8 mouse cellular contexts compared by ENCODE assay signal in genomic region chr10:82762756-82763681, GRCm38 (mm10). TPM values are rescaled to one million over a fixed set of nuclear protein-coding genes. Genes with fewer than 3 reads are reported as not detected.
DNase-seq lines count a peak whose midpoint lies in the region; ATAC-seq and TF ChIP-seq lines count a peak whose summit lies in the region.

No protein-coding gene starts in this region.

- H3K36me3 ChIP-seq in forebrain, embryonic 14.5 days (ENCODE audit: control insufficient read depth, insufficient read depth, low read length) = peaks cover 29% of the 10 kb centered on the region
- peaks cover 24% of the 10 kb centered on the region for H3K36me3 ChIP-seq in intestine, postnatal 0 days (ENCODE audit: control insufficient read depth, insufficient read depth)
- H3K36me3 ChIP-seq in lung, embryonic 16.5 days (ENCODE audit: control insufficient read depth, insufficient read depth, low read length) = peaks cover 16% of the 10 kb centered on the region

- under 1% methylated on average over 46 of the region's 48 CpGs for WGBS in forebrain, embryonic 14.5 days
- under 1% methylated on average over 40 of the region's 48 CpGs for WGBS in intestine, postnatal 0 days
- WGBS in lung, embryonic 16.5 days = under 1% methylated on average over 33 of the region's 48 CpGs

- peak overlapping the region; percentile 100 for H3K27ac ChIP-seq in forebrain, embryonic 14.5 days (ENCODE audit: low read depth, low read length)
- H3K27ac ChIP-seq in intestine, postnatal 0 days (ENCODE audit: low read depth, low read length) = peak overlapping the region; percentile 100
- peak overlapping the region; percentile 100 for H3K27ac ChIP-seq in lung, embryonic 16.5 days (ENCODE audit: low read length)

- H3K4me1 ChIP-seq in forebrain, embryonic 14.5 days (ENCODE audit: control insufficient read depth, insufficient read depth, low read length) = peaks cover 20% of the 10 kb centered on the region
- H3K4me1 ChIP-seq in intestine, postnatal 0 days (replicated peaks; ENCODE audit: control insufficient read depth, insufficient read depth, low read length) = 0 out of 2 replicates have a peak, but pooled peaks cover 4% of the 10 kb centered on the region
- H3K4me1 ChIP-seq in lung, embryonic 16.5 days (replicated peaks; ENCODE audit: control insufficient read depth, insufficient read depth, low read length) = peaks cover 18% of the 10 kb centered on the region

- peak overlapping the region; percentile 100 for H3K9ac ChIP-seq in forebrain, embryonic 14.5 days (ENCODE audit: low read length)
- peak overlapping the region; percentile 98 for H3K9ac ChIP-seq in intestine, postnatal 0 days (ENCODE audit: low read depth, low read length)
- peak overlapping the region; percentile 96 for H3K9ac ChIP-seq in lung, embryonic 16.5 days (ENCODE audit: low read length)

- peak overlapping the region; percentile 73 for H3K4me2 ChIP-seq in forebrain, embryonic 14.5 days (ENCODE audit: low read length)
- peak overlapping the region; percentile 76 for H3K4me2 ChIP-seq in intestine, postnatal 0 days (replicated peaks; ENCODE audit: low read depth)
- peak overlapping the region; percentile 62 for H3K4me2 ChIP-seq in lung, embryonic 16.5 days (ENCODE audit: low read depth, low read length)

- no peaks in the 10 kb centered on the region for H3K27me3 ChIP-seq in forebrain, embryonic 14.5 days (replicated peaks; ENCODE audit: control insufficient read depth, insufficient read depth, low read length)
- no peaks in the 10 kb centered on the region for H3K27me3 ChIP-seq in intestine, postnatal 0 days (replicated peaks; ENCODE audit: control insufficient read depth, insufficient read depth, low read length)
- H3K27me3 ChIP-seq in lung, embryonic 16.5 days (ENCODE audit: control insufficient read depth, insufficient read depth, low read depth, low read length) = no peaks in the 10 kb centered on the region

- H3K9me3 ChIP-seq in forebrain, embryonic 14.5 days (replicated peaks; ENCODE audit: control insufficient read depth, low read length) = no peaks in the 10 kb centered on the region
- H3K9me3 ChIP-seq in intestine, postnatal 0 days (ENCODE audit: control insufficient read depth) = no peaks in the 10 kb centered on the region
- no peaks in the 10 kb centered on the region for H3K9me3 ChIP-seq in lung, embryonic 16.5 days (ENCODE audit: control insufficient read depth, low read length)

- intact Hi-C loops in left cerebral cortex, postnatal 10 days (cut with DNase I) = no loop called here

- TF ChIP-seq CTCF in intestine, postnatal 0 days (IDR thresholded peaks at IDR 0.05; ENCODE audit: low read depth) = no peak

- peak overlapping the region; percentile 91 for H3K4me3 ChIP-seq in forebrain, embryonic 14.5 days (ENCODE audit: low read depth, low read length)
- peak overlapping the region; percentile 90 for H3K4me3 ChIP-seq in intestine, postnatal 0 days (ENCODE audit: low read depth, low read length)
- peak overlapping the region; percentile 87 for H3K4me3 ChIP-seq in lung, embryonic 16.5 days (ENCODE audit: low read length)

- peak; percentile 22 for ATAC-seq in forebrain, embryonic 14.5 days
- ATAC-seq in intestine, postnatal 0 days = peak; percentile 9; the same call in 1 of the 2 replicates
- peak; percentile 37 for ATAC-seq in lung, embryonic 16.5 days (ENCODE audit: low read depth)
- ATAC-seq in granulocyte monocyte progenitor cell, adult 5-6 weeks (replicated peaks; ENCODE audit: poor library complexity, severe bottlenecking) = no peak

- DNase-seq in left cerebral cortex, postnatal 10 days (ENCODE audit: extremely low spot score in 1 of 2, low spot score in 2 of 2) = peak; percentile 21 to 64
- DNase-seq in left cerebral cortex, adult 8-10 months (ENCODE audit: low spot score in 2 of 2) = no peak
- peak; percentile 31 for DNase-seq in c-Kit-negative CD71-positive TER-119-positive erythroid progenitor cells, embryonic 14.5 days (ENCODE audit: low read depth, low spot score)
- DNase-seq in forebrain, embryonic 14.5 days (ENCODE audit: low spot score) = peak; percentile 60
- peak; percentile 8 for DNase-seq in retina, postnatal 7 days (ENCODE audit: low read depth, low spot score)

RNA-seq across cellular contexts. Expression of gene Nfyb, which starts 0.9 kb away (rescaled TPM):
- total RNA-seq in left cerebral cortex, postnatal 10 days (2021) = 10 to 100 TPM; 58.9 to 62.9 TPM
- total RNA-seq in left cerebral cortex, adult 8-10 months (2022) = 10 to 100 TPM; 54.2 to 67.2 (median 64.8) TPM
- polyA plus RNA-seq in forebrain, embryonic 14.5 days (2014; fragmentation: Nextera tagmentation; extraction: Ambion mirVana) = 69.1 and 70.7 TPM in 2 replicates
- polyA plus RNA-seq in intestine, postnatal 0 days (2015; fragmentation: Nextera tagmentation; extraction: Ambion mirVana) = 19.8 and 20.2 TPM in 2 replicates
- 43.5 and 48.0 TPM in 2 replicates for polyA plus RNA-seq in lung, embryonic 16.5 days (2015; fragmentation: Nextera tagmentation; extraction: Ambion mirVana)
- 27.2 and 41.6 TPM in 2 replicates for total RNA-seq in granulocyte monocyte progenitor cell, adult 5-6 weeks (2014; fragmentation: Nextera tagmentation)
- total RNA-seq in granulocyte monocyte progenitor cell, adult 5-6 weeks (2017) = 68.1 and 75.2 TPM in 2 replicates

Comparison
In these comparisons a context has a peak if more than half of its experiments do, and no peak if none do; other contexts are left out.
1. DNase-seq: peak in left cerebral cortex, postnatal 10 days (2 of 2), c-Kit-negative CD71-positive TER-119-positive erythroid progenitor cells, embryonic 14.5 days (single experiment), forebrain, embryonic 14.5 days (single experiment) and retina, postnatal 7 days (single experiment); none in left cerebral cortex, adult 8-10 months (0 of 2).
2. Peak in every context shown above with its lines, with median percentiles within 50 percentile points of each other: H3K27ac ChIP-seq, H3K4me2 ChIP-seq, H3K4me3 ChIP-seq and H3K9ac ChIP-seq.